Comparison of ENCODE assay signal across 28 mouse cellular contexts in the genomic region with DNA sequence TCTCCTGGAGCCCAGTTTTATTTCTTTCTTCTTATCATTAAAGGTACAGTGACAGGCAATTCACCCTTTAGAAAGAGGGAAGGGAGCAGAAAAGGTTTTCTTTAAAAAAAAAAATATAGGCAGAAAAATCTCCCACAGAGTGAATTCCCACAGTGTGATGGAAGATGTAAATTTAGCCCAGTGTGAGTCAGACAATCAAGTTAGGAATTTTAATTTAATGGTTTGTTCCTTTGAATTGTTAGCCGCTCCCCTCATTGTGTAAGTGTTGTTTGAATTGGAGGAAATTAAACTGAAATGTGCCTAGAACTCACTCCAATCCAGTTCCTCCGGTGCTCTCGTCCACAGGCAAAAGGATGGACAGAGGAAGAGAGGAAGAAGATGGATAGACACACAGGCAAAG.
"Had no signal": no experiment of that assay in that cellular context is flagged by ENCODE, and none has a peak within 500 bp of the region (broad histone marks: within the 10 kb centered on the region; RNA-seq: fewer than 3 reads in every experiment).

No protein-coding gene starts in this region.

- H3K4me2 ChIP-seq: heart, embryonic 11.5 days; heart, embryonic 13.5 days; heart, embryonic 15.5 days; hindbrain, embryonic 12.5 days; hindbrain, embryonic 15.5 days; kidney, embryonic 15.5 days; limb, embryonic 13.5 days; limb, embryonic 15.5 days; liver, embryonic 12.5 days had no signal

- H3K36me3 ChIP-seq: heart, embryonic 13.5 days; heart, embryonic 15.5 days; hindbrain, embryonic 12.5 days; hindbrain, embryonic 15.5 days; kidney, embryonic 15.5 days; limb, embryonic 13.5 days; limb, embryonic 15.5 days; liver, embryonic 12.5 days had no signal

- H3K4me1 ChIP-seq: heart, embryonic 13.5 days; heart, embryonic 15.5 days; hindbrain, embryonic 12.5 days; hindbrain, embryonic 15.5 days; kidney, embryonic 15.5 days; limb, embryonic 13.5 days; limb, embryonic 15.5 days; liver, embryonic 12.5 days had no signal

- H3K9me3 ChIP-seq: heart, embryonic 13.5 days; heart, embryonic 15.5 days; hindbrain, embryonic 12.5 days; hindbrain, embryonic 15.5 days; kidney, embryonic 15.5 days; limb, embryonic 15.5 days had no signal

- H3K27ac ChIP-seq: heart, adult 2 months; heart, embryonic 13.5 days; heart, embryonic 15.5 days; hindbrain, embryonic 12.5 days; hindbrain, embryonic 15.5 days; hindbrain, postnatal 0 days; kidney, embryonic 15.5 days; kidney, postnatal 0 days; limb, embryonic 13.5 days; limb, embryonic 15.5 days; liver, embryonic 12.5 days; liver, embryonic 14.5 days had no signal

- ATAC-seq: forebrain, postnatal 0 days; hindbrain, postnatal 0 days; intestine, embryonic 16.5 days; liver, embryonic 12.5 days had no signal

- DNase-seq: forebrain, postnatal 0 days; gastrocnemius, postnatal 10 days; gastrocnemius, postnatal 36 days; heart, adult 11 months; heart, adult 2 months; heart, postnatal 14 days; heart, postnatal 36 days; kidney, adult 11 months; kidney, adult 2 months; kidney, adult 9 months; kidney, postnatal 14 days; kidney, postnatal 36 days; layer of hippocampus, adult 9-11 months; layer of hippocampus, postnatal 36 days; left cerebral cortex, postnatal 4 days had no signal

- H3K9ac ChIP-seq: forebrain, postnatal 0 days; heart, embryonic 13.5 days; heart, embryonic 15.5 days; hindbrain, embryonic 12.5 days; hindbrain, embryonic 15.5 days; kidney, embryonic 15.5 days; limb, embryonic 13.5 days; limb, embryonic 15.5 days; liver, embryonic 12.5 days; liver, embryonic 14.5 days had no signal

- H3K27me3 ChIP-seq: heart, embryonic 13.5 days; heart, embryonic 15.5 days; hindbrain, embryonic 12.5 days; hindbrain, embryonic 15.5 days; kidney, embryonic 15.5 days; limb, embryonic 13.5 days; limb, embryonic 15.5 days; liver, embryonic 12.5 days had no signal

- H3K4me3 ChIP-seq: heart, adult 2 months; heart, embryonic 13.5 days; heart, embryonic 15.5 days; hindbrain, embryonic 12.5 days; hindbrain, embryonic 15.5 days; kidney, embryonic 15.5 days; limb, embryonic 13.5 days; limb, embryonic 15.5 days; liver, embryonic 12.5 days had no signal
